Mouse (Mus musculus) heart, postnatal 4 days (tissue): Measurements from ENCODE around the gene Tuba3a. TPM values are rescaled to one million over a fixed set of nuclear protein-coding genes. Genes with fewer than 3 reads are reported as not detected.
"Not testable (repeated sequence)": the region's sequence is repeated elsewhere in the genome, so short reads cannot be mapped to it uniquely, and the experiment has no call there.

Source experiments
- DNase-seq: peaks from one replicate; pipeline ENCODE4 v3.0.0; 2021
- total RNA-seq, 2 experiments: library from RNA; stranded (reverse); gene quantifications; 2 replicates each; pipeline ENCODE4 v1.2.3; 2021

Tuba3a gene
- total RNA-seq, 2 experiments from 2014 or later, result not detected

DNA sequence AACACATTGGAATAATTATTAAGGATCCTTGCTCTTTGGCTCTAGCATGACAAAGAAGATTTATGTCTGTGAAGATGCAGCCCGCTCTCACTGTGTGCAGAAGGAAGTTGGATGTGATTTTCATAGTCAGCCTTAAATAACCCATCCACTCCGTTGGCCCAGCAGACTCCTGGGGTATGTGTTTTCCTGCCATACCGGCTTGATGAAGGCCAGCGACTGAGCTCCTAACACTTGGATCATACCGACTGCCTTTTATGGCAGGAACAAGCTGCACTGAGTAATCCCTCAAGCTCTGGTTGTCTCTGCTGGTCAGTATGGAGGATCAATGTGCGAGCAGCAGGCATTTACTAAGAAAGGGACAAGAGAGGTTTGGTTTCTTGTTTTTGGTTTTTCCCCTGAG lies 19.6 kb upstream of the Tuba3a start:
- DNase-seq, result no peak

DNA sequence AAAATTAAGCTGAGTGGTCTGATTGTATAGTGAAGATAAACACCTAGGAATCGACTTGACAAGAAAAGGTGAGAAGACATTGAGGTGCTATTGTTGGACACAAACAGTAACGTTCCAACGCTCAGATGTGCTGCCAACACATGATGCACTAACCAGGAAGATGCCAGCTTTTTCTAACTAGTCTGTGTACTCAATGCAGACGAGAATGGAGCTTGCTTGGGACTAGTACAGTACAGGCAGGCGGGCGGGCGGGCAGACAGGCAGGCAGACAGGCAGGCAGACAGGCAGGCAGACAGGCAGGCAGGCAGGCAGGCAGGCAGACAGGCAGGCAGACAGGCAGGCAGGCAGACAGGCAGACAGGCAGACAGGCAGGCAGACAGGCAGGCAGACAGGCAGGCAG lies 18.6 kb upstream of the Tuba3a start:
- DNase-seq, result not testable (repeated sequence)

DNA sequence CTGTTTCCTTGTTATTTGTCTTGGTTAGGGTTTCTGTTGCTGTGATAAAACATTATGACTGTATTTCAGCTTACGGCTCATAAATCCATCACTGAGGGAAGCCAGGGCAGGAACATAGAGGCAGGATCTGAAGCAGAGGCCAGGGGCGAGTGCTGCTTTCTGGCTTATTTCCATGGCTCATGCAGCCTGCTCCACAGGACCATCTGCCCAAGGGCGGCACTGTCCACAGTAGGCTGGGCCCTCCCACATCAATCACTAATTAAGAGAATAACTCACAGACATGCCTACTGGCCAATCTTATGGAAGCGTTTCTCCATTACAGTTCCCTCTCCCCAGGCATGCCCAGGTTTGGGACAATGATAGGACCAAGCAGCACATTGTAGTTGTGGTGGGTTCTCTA lies 17.4 kb upstream of the Tuba3a start:
- no peak for DNase-seq

DNA sequence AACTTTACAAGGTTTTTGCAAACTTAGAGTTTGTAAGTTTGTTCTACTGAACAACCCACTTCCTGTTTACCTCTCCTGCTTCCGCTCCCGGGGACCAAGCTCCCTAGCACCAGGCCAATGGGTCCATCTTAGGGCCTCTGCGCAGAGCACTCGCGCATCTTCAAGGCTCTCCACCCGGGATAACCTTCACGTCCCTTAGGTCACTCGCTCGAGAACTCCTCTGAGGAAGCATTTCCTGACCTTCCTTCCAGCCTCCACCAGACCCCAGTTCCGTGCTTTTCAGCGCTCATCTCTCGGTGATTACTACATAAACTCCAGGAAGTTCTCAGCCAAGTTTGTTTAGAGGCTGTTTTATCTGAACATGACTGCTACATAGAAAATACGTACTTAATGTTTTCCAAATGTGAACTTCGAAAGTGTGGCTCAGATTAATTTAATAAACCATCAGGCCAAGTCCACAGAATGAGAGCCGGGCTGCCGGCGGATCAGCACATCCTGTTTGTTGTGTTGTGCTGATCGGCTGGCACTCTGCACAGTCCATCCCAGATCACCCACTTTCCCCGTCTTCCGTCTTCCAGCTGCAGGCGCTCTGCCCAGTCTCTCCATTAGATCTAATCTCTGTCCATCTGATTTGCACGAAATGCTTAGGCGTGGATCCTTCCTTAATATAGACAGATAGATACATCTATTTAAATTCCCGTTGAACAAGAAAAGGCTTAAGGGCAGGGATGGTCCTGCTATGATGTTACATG lies 16.6 kb upstream of the Tuba3a start:
- DNase-seq, result no peak

DNA sequence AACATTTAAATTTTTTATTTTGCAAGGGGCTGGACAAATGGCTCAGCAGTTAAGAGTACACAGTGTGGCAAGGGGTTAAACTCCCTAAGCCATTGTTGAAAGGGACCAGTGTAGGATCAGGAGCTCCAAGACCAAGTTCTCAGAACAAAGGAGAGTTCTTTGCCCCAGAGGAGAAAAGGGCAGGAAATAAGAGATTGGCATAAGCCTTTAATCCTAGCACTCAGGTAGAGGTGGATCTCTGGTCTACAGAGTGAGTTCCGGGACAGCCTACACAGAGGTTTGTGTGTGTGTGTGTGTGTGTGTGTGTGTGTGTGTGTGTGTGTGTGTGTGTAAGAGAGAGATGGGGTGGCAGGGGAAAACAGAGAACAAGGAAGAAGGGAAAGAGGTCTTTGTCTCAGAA lies 15.1 kb upstream of the Tuba3a start:
- no peak for DNase-seq

DNA sequence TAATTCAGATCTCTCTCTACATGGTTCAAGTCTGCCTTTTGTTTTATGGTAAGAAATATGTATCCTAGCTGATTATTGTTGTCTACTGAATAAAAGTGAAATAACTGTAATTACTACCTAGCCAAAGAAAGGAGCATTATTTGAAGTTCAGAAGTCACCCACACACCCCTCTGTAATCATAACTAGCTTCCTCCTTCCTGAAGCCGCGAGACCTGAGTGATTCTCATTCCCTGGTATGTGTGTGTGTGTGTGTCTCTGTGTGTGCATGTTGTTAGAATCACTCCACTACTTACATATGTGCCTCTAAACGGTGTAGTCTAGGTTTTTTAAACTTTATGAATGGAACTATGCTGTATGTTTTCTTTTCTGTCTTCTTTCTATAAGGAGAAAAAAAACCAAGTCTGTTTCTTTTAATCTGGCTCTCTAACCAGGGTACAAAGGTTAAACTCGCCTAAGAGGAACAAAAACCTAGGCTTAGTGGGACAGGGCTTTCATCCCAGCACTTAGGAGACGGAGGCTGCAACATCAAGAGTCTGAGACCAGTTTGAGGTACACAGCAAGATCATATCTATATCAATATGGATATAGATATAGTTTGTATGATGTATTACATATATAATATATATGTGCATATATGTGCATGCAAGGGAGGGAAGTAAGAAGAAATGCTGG lies 11.4 kb upstream of the Tuba3a start:
- DNase-seq, result no peak

DNA sequence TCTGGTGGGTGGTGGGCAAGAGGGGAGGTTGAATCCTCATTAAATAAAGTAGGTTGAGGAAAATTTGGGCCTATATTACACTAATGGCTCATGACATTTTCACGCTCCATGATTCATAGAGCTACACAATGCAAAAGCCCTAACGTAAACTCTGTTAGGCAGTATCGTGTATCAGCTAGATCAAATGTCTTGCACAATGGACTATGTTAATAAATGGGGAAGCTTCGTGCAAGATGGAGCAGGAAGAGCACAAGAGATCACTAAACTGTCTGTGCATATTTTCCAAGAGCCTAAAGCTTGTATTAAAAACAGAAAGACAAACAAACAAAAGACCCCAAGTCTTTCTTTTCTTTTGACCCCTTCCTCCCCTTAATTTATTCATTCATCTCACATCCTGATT lies 8.2 kb upstream of the Tuba3a start:
- DNase-seq, result no peak

DNA sequence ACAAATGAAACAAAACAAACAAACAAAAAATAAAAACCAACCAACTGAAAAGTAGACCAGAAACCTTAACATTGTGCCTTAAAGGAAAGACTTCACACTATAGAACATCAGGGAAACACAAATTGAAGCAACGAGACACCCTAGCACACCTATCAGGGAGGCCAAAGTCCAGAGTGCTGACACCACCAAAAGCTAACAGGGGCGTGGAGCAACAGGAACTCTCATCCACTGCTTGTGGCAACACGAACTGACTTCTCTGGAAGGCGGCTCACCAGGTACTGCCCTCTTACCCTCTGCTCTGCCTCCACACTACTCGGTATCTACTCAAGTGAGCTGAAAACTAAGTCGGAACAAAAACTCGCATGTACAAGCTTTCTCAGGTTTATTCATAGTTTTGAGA lies 6.4 kb upstream of the Tuba3a start:
- DNase-seq, result no peak

DNA sequence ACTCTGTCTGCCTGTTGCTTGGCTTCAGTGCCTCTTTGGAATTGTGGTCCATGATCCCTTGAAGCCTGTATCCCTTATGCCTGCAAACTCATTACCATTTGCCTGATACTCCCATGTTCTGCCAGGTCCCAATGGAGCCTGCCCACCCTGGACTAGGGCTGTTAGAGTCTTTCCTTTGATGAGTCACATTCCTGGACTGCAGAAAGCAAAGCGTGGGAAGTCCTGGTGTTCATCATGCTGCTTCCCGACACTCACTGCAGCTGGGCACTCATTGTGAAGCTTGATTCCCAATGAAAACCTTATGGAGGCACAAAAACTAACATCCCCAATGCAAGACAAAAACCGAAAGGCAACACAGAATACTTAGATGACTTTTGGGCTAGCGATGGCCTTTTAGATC lies 5.5 kb upstream of the Tuba3a start:
- DNase-seq, result no peak

DNA sequence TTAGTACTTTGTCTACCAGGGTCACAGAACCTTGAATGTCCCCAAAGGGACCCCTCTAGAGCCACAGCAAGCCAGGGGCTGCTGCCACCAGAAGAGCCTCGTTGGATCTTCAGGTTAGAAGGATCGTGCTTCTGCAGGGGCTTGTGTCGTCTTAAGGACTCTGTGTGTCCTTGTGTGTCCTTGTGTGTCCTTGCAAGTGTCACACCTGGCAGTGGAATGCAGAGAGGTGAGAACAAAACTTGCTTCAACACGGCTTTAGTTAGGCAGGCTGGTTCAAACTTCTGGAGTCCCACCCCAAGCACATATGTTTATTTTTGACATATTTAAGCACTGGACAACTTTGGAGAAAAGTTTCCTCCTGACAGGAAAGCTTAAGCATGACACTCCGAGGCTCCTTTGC lies 2.9 kb upstream of the Tuba3a start:
- DNase-seq, result no peak

DNA sequence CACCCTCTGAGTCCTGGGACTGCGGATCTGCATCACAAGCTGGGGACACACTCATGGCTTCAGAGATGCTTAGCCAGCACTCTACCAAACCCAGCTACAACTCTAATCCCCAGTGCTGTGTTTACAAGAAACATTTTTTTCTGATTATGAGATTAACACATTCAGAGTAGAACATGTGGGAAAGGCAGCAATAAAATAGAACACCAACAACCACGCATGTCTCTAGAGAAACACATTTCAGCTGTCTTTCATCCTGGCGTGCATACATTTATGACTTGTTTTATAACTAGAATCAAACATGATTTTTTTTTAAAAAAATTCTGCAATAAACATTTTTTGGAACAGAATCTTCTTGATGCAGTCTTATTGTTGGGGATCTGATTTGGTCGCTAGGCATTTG lies 1.1 kb upstream of the Tuba3a start:
- no peak for DNase-seq

DNA sequence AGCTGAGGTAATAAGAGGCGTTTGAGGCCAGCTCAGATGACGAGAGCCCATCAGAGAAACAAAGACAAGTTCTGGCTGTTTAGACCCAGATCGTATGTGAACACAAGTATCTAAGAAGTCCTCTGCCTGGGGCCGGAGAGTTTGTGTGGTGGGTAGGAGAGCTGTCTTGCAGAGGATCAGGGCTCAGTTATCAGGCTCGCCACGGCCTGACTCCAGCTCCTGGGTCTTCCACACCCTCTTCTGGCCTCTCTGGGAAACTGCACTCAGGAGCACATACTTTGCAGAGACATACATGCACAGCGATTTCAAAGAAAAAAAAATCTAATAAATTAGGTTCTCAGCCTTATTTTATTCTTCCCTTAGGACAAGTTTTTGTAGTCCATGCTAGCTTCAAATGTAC lies 1.1 kb downstream of the Tuba3a start:
- DNase-seq, result no peak

DNA sequence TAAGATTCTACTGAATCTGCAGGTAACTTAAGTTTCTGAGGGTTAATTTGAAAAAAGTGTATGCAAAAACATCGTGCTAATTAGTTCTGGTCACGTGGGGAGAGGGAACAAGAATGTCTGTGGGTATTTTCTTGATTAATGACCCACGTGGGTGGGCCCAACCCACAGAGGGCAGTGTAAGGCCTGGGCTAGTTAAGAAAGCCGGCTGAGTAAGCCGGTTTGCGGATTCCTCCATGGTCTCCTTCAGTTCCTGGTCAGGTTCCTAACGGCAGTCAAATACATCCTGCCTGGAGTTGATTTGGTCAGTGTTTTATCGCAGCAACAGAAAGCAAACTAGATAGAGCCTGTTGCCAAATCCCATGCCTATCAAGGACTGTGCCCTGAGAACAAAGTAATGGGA lies 1.6 kb downstream of the Tuba3a start:
- DNase-seq, result no peak

DNA sequence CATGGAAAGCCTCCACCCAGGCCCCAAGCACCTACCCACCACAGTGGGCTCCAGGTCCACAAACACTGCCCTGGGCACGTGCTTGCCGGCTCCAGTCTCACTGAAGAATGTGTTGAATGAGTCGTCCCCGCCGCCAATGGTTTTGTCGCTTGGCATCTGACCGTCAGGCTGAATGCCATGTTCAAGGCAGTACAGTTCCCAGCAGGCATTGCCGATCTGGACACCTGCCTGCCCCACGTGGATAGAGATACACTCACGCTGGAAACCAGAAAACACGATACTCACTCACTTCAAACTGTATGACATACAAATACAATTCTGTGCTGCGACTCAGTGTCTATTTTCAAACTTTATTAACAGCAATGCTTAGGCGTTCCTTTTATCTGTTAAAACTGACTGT lies 3.1 kb downstream of the Tuba3a start:
- DNase-seq, result not testable (repeated sequence)

DNA sequence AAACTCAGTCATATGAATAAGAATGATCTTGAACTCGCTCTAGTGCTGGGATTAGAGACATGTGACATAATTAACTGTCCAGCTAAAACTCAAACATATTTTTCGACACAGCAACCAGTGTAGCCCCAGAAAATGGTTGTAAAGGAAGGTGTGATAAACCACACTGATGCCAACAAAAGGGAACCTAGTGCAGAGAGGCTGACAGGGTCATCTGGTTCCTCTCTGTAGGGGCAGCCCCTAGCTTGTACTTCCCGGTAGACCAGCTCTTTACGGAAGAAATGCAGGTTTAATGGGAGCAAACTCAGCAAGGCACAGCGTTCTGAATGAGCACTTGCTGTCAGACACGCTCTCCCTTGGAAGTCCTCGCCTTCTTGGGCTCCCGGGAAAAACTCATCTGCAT lies 6.1 kb downstream of the Tuba3a start:
- no peak for DNase-seq

DNA sequence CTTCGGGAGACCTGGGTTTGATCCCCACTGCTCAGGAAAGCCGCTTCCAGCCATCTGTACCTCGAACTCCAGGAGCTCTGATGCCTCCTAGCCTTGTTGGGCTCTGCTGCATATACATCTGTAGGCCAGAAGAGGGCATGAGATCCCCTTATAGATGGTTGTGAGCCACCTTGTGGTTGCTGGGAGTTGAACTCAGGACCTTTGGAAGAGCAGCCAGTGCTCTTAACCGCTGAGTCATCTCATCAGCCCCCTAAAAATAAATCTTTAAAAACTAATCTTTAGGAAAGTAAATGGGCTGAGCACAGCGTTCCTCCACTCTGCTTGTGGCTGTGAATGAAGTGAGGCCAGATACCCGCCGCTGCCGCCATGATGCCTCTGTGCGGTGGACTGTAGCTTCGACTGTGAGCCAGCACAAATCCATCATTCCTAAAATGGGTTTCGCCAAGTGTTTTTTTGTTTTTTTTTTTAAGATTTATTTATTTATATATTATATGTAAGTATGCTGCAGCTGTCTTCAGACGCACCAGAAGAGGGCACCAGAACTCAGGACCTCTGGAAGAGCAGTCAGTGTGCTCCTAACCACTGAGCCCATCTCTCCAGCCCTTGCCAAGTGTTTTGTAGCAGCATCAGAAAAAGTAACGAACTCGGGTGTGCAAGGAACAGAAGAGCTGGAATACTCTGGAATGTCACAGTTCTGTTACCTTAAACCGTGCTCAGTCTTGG lies 10.8 kb downstream of the Tuba3a start:
- peak; percentile 68 for DNase-seq

DNA sequence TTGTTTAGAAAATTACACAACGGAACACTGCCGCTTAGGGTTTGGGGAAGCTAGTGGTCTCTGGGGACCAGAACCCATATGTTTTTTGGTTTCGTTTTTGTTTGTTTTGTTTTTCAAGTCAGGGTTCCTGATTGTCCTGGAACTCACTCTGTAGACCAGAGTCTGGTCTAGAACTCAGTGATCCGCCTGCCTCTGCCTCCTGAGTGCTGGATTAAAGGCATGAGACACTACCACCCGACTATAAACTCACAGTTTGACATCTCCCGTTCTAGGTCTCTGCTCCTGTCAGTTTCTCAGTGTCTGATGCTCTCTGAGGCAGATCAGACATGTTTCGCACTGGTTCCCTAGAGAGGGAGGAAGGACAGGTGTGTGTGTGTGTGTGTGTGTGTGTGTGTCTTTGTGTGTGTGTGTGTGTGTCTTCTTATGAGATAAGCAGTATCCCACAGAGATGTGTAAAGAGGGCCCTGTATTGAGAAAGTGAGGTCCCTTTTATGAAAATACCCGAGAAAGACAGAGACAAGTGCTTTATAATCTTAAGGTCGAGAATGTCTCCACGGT lies 13.5 kb downstream of the Tuba3a start:
- DNase-seq, result no peak

DNA sequence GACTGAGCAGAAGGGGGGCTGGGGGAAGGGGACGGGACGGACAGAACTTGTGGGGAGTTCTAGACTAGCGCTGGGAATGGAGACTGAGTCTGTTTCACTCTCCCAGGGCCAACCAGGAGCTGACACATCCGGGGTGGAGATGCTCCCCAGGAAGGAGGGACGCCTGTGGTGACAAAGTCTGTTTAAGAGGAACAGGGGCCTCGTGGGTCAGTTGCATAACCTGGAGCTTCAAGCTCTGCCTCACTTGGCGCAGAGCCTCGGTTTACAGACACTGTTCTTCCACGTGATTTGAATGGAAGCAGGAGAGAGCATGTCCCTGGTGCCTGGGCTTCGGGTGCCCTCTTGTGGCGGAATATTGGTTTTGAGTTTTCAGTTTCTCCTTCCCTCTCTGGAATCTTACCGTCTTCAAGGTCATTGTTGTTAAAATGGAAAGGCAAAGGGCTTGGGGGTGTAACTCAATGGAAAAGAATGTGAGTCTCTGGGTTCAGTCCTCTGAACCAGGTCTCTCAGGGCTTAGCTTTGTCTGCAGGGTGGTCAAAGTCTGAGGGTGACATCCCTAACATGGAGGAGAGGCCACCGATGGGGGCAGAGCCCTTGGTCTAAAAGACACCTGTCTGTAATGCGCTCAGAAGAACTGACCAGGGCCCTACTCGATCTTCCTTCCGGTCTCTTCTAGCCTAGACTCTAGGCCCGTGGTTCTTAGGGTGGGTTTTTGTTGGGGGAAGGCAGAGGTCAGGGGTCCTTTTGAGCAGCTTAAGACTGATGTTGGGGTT lies 14.2 kb downstream of the Tuba3a start:
- DNase-seq, result peak; percentile 94

DNA sequence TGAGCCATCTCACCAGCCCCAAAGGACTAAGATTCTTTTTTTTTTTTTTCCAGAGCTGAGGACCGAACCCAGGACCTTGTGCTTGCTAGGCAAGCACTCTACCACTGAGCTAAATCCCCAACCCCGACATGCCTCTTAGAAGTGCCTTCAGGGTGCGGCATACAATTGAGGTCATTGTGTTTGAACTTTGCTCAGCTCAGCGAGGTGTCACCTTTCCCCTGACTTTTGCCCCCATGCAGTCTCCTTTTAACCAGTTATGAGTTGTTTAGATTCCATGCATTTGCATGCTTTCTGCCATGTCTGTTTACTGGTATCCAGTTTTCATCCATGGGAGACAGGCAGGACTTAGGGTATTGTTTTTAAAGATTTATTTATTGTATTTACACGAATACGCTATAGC lies 17.0 kb downstream of the Tuba3a start:
- DNase-seq, result no peak

DNA sequence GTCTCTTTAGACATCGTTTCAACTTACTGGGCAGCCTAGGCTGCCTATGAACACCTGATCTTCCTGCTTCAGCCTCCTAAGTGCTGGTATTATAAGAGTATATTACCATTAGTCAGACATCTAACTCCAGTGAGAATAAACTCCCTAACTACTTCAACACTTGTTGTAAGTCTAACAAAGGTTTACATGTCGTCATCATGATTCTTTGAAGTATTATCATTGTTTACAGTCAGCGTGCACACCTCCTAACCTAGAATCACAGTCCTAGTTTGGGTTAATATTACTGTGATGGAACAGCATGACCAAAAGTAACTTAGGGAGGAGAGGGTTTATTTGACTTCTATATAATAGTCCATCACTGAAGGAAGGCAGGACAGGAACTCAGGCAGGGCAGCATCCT lies 18.4 kb downstream of the Tuba3a start:
- no peak for DNase-seq

DNA sequence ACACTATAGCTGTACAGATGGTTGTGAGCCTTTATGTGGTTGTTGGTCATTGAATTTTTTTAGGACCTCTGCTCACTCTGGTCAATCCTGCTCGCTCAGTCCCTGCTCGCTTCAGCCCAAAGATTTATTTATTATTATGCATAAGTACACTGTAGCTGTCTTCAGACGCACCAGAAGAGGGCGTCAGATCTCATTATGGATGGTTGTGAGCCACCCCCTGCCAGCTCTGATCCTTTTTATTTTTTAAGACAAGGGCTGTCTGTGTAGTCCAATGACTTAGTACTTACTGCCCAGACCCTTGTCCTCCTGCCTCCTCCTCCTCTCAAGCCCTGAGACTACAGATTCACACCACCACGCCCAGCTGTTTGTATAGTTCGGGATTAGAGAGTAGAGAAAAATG lies 19.2 kb downstream of the Tuba3a start:
- DNase-seq, result not testable (repeated sequence)

DNA sequence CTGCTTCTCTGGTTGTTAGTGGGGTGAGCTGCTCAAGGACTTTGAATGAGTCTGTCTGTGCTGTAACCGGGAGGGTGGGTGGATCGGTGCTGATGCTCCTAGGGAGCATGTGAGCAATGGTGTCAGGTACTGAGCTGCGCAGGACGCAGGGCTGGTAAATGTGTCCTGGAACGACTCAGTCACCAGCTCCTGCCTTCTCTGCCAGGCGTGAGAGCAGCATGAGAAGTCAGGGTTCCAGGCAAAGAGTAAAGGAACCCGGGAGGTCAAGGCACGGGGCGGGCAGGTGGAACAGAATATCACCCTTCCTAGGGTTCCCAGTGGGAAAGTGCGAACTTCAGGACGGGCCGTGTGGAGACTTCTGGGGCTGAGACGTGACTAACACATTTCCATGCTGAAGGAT lies 19.8 kb downstream of the Tuba3a start:
- DNase-seq, result no peak

DNA sequence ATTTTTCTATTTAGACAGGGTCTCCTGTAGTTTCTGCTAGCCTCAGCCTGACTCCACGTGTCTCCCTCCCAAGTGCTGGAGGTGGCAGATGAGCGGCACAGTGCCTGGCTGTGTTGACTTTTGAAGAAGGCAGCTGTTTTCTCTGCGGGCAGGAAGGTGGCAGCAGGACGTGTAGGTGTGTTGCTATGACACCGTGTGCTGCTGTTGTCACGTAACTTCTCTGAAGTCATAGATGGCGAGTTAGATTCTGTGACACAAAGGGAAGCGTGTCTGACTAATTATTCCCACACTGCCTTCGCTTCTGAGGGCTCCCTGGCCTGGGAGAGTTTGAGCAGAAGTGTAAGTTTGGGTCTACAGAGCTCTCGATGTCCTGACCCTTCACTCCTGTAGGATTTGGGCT lies 20.6 kb downstream of the Tuba3a start:
- DNase-seq, result no peak
